Comparison of ENCODE assay signal across 15 mouse cellular contexts in the genomic region with DNA sequence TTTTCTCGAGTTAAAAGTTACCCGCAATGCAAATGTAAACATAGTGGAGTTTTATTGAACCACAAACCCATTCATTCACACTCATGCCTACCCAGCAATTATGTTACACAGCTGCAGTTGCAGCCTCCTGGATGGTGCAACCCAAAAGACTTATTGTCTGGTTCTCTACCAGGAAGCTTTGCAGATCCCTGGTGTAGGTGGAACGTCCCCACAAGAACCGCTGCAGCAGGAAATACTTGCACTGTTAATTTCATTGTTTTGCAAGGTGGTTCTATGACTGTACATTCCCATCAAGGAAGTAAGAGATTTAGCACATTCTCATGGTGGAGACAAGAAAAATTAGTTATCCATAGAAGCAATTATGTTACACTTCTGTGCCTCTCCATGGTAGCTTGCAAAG.
"Had no signal": no experiment of that assay in that cellular context is flagged by ENCODE, and none has a peak within 500 bp of the region (broad histone marks: within the 10 kb centered on the region; RNA-seq: fewer than 3 reads in every experiment).

No protein-coding gene starts in this region.

- ATAC-seq: midbrain, embryonic 16.5 days had no signal

- H3K36me3 ChIP-seq: midbrain, embryonic 12.5 days; neural tube, embryonic 12.5 days; stomach, embryonic 15.5 days had no signal

- H3K27me3 ChIP-seq: midbrain, embryonic 12.5 days; neural tube, embryonic 12.5 days; stomach, embryonic 15.5 days had no signal

- H3K9ac ChIP-seq: liver, embryonic 14.5 days; lung, embryonic 14.5 days; midbrain, embryonic 12.5 days; neural tube, embryonic 12.5 days; stomach, embryonic 15.5 days had no signal

- H3K4me3 ChIP-seq: megakaryocyte, embryonic 14.5 days; midbrain, embryonic 12.5 days; neural tube, embryonic 12.5 days; stomach, embryonic 15.5 days had no signal

- H3K9me3 ChIP-seq: megakaryocyte, embryonic 14.5 days; midbrain, embryonic 12.5 days; neural tube, embryonic 12.5 days; stomach, embryonic 15.5 days had no signal

- H3K4me1 ChIP-seq: neural tube, embryonic 12.5 days had no signal

- H3K27ac ChIP-seq: liver, embryonic 14.5 days; macrophage; midbrain, embryonic 12.5 days; neural tube, embryonic 12.5 days; stomach, embryonic 15.5 days had no signal

- H3K4me2 ChIP-seq: lung, embryonic 14.5 days; midbrain, embryonic 12.5 days; neural tube, embryonic 12.5 days; stomach, embryonic 15.5 days had no signal

- DNase-seq: lung, adult 18-20 months; lung, embryonic 14.5 days; lung, postnatal 10 days; midbrain, embryonic 14.5 days; right cerebral cortex, postnatal 14 days; thymus, adult 18-20 months; thymus, postnatal 14 days; thymus, postnatal 36 days had no signal
